Mouse (Mus musculus) retina, postnatal 7 days (tissue): ENCODE data around the gene Cacng4.

Experiments used
- DNase-seq: peaks from one replicate; pipeline ENCODE4 v3.0.0-alpha.2; 2012; ENCODE audit warnings: low read depth, low spot score

The Cacng4 gene

DNA sequence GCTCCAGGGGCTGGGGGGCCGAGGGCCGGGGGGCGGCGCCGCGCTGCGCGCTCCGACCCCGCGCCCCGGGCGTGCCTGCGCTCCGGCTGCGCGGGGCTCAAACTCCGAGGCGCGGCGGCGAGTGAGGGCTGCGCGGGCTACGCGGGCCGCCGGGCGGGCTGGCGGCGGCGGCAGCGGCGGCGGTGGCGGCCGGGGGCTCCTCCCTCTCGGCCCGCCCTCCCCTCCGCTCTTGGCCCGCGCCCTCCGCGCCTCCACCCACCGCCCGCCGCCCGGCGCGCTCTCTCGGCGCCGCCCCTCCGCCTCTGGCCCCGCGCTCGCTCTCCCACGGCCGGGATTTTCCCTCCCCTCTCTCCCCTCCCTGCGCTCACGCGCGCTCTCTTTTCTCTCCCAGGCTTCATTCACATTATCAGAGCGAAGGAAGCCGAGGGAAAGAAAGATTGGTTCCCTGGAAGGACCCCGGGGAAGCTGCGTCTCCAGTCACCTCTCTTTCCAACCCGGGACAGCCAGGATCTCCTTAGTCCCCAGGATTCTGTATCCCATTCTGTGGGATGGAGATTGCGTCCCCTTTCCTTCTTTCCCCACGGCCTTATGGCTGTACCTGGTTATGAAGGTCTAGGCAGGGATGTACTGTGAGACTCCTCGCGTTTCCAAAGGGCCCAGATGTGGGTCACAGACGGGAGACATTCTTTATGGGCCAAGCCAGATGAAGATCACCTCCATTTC, at the start of gene Cacng4:
TSS of gene Cacng4 (minus strand) at position 11 of the 723 bp plus-strand sequence.
- no peak for DNase-seq

DNA sequence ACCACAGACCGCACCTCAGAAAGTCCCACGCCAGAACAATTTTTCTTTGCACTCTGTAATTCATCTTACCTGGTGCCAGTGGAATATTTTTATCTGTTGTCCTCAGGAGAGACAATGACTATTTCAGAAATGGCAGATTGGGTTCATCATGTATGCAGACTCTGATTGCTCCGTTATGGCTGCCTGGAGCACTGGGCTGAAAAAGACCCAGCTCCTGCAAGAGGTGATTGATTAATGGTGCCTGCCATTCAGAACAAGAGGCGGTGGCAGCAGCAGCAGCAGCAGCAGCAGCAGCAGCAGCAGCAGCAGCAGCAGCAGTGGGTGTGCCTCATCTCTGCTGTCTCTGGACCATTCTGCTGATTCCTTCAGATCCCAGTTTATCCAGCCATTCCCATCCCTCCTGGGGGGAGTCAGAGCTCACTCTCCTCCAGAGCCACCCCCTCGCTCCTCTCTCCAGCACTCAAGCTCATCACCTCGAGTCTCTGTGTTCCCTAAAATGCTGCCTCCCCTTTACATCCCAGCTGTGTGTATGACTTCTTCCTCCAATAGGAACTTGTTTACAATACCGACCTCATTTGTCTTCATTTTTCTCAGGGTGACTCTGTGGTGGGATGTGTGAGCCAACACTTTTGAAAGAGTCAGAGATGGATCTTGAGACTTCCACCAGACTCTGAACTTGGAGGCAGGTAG, 39.1 kb upstream of the Cacng4 start:
- no peak for DNase-seq

DNA sequence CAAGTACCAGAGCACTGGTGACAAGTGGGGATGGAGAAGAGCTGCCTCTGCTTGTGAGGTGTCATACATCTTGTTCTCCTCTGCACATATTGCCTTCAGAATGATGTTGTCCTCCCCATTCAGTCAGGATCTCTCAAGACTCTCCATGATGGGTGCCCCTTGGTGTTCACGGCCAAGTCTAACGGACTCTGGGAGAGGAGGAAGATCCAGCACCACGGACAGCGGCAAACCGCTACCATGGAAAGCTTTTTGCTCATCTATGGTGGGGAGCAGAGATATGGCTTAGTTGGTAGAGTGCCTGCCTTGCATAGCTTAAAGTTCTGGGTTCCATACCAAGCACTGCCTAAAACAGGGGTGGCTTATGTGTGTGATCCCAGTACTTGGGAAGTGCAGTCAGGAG, 22.8 kb upstream of the Cacng4 start:
- no peak for DNase-seq

GRCm38 (mm10) chr11:107812941-107813648, 18.7 kb upstream of the Cacng4 start:
- DNase-seq = peak; percentile 46

DNA sequence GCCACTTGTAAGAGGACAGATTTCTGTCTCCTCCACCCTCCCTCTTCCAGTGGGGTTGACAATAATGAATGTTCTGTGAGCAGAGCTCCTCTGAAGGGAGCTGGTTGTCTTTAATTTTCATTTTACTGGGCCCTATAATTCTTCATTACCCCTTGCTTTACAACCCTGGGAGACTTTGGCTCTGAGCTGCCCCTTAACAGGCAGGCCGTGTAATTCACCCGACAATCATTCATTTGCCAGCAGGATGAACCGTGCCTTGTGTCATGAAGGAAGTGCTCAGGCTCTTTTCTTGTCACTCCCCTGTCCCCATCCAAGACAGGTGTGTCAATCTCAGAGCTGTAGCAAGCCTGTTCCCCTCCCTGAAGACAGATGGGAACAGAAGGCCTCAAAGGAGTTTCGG, 18.1 kb upstream of the Cacng4 start:
- no peak for DNase-seq

DNA sequence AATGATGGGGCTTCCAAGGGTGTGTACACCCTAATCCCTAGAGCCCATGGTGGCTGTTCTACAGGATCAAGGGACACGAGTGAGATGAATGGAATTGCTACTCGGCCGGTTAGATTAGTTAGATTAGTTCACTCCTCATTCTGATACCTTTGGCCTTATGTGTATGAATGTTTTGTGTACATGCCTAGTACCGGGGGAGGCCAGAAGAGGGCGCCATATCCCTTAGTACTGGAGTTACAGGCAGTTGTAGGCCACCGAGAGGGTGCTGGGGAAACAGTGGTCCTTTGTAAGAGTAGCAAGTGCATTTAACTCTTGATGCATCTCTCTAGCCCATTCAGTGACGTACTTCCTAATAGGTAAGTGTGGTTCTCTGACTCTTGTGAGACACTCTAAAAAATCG, 14.2 kb upstream of the Cacng4 start:
- no peak for DNase-seq

DNA sequence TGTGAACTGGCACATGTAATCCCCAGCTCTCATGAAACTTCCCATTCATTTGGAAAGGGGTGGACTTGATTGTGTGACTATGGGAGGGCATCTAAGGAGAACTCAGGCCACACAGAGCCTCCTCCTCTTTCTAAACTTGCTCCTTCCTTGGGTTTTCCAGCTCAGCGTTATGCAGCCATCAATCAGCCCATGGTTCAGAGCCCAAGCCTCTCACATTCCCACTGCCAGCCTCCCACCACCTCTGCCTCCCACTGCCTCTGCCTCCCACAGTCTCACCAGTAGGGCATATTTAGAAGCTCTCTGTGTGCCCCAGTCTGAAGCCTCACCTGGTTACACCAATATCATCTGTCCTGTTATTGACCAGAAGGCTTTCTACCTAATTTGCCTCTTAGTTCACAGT, 11.7 kb upstream of the Cacng4 start:
- DNase-seq = no peak

GRCm38 (mm10) chr11:107801946-107802345, 7.6 kb upstream of the Cacng4 start:
- no peak for DNase-seq

DNA sequence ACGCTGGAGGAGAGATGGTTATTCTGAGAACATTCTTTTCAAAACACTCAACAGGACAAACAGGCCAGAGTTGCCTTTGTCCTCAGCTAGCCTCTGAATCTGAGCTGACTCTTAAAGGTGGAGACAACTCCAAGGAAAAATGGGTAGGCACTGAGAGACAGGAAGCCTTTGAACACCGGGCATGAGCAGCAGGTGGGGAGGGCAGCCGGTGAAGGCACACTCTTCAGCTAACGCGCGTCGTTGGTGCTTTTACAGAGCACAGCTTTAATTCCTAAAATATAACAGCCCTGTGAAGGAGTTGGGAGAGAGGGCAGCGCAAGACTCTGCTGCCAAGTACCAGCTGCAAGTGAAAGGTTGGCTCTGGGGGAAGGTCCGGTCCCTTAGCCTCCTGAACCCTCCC, 5.0 kb upstream of the Cacng4 start:
- DNase-seq = no peak

GRCm38 (mm10) chr11:107796346-107796745, 2.0 kb upstream of the Cacng4 start:
- no peak for DNase-seq

GRCm38 (mm10) chr11:107795384-107796035, 1.2 kb upstream of the Cacng4 start:
- no peak for DNase-seq

GRCm38 (mm10) chr11:107794103-107794493, 259 bp downstream of the Cacng4 start:
- DNase-seq = no peak

DNA sequence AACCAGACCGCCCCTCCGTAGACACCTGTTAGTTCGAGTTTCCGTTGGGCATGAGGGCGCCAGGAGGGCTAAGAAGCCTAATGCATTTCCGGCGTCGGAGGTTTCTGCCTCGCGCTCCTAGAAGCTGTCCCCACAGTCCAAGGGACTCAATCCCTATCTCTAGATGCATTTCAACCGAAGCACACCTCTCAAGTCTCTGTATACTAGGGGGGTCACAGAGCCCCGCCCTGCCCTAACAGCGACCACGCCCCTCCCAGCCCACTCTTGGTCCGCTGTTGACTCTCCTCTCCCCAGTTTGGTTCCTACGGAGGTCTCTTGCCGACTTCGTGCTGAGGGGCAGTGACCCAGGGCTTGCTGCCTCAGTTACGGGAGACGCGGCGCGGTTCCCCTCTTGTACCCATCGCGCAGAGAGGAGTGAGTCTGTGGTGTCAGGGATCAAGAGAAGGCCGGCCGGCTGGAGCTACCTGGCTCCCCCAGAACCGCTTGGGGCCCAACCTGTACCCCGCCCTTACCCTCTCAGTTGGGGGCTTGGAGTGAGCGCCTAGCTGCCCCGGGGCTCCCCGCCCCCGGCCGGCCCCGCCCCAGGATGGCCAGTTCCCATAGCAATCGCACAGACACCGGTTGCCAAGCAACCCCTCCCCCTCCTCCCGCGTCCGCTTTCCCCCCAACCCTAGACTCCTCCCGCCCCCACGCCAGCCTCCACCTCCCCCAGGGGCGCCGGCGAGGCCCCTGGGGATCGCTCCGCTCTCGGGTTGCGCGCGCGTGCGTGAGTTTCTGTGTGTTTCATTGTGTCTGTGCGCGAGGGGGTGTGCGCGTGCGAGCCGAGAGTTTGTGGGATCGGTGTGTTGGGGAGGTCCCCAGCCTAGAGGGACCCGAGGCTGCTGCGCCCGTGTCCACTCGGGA, 906 bp downstream of the Cacng4 start:
- DNase-seq = no peak

- DNase-seq = no peak
Measured at GRCm38 (mm10) chr11:107792136-107792535, 2.2 kb downstream of the Cacng4 start.

GRCm38 (mm10) chr11:107785761-107786160, 8.6 kb downstream of the Cacng4 start:
- DNase-seq = no peak

DNA sequence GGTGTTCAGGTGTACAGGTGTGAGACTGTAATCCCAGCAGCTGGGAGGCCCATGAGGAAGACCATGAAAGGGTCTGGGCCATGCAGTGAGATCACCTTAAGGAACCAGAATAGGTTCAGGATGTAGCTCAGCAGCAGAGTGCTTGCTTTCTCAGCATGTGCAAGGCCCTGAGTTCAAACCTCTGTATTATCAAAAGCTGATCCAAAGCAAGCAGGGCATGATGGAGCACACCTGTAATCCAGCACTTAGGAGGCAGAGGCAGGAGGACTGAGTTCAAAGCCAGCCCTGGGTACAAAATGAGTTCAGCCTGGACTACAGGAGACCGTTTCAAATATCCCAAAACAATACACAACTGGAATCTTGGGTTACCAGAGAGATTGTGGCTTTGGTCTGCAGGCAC, 9.1 kb downstream of the Cacng4 start:
- no peak for DNase-seq

- DNase-seq = no peak
Measured at GRCm38 (mm10) chr11:107783861-107784754, 10.2 kb downstream of the Cacng4 start.

- DNase-seq = no peak
Measured at GRCm38 (mm10) chr11:107782591-107782990, 11.8 kb downstream of the Cacng4 start.

GRCm38 (mm10) chr11:107778859-107779258, 15.5 kb downstream of the Cacng4 start:
- DNase-seq = no peak

GRCm38 (mm10) chr11:107777487-107777886, 16.9 kb downstream of the Cacng4 start:
- no peak for DNase-seq
